Mouse (Mus musculus): ENCODE results near the gene Rcan2. TPM values are rescaled to one million over a fixed set of nuclear protein-coding genes. Genes with fewer than 3 reads are reported as not detected.

The Rcan2 gene
- polyA plus RNA-seq (2016; fragmentation: Nextera tagmentation; extraction: Ambion mirVana): 22.4 and 29.0 TPM in 2 replicates

- peak within 1 kb of the TSS; percentile 71 for H3K9ac ChIP-seq (replicated peaks)
- H3K27me3 ChIP-seq: peaks cover 17% of the 10 kb centered on the region
- peak within 1 kb of the TSS; percentile 93 for H3K4me2 ChIP-seq (replicated peaks)
- H3K4me1 ChIP-seq: no peaks in the 10 kb centered on the region
- H3K4me3 ChIP-seq: peak within 1 kb of the TSS; percentile 71
- H3K36me3 ChIP-seq: no peaks in the 10 kb centered on the region
- ATAC-seq (ENCODE audit: low FRiP score, low read depth): peak; percentile 79
- peak within 1 kb of the TSS; percentile 42; the same call in 1 of the 2 replicates for H3K27ac ChIP-seq (replicated peaks)
- H3K9me3 ChIP-seq: no peaks in the 10 kb centered on the region
- 3% methylated on average over 7 of the region's 7 CpGs for WGBS
These were observed at the start of gene Rcan2 for GRCm38 (mm10) chr17:43801077-43801476. Rcan2 (plus strand) TSS chr17:43801351.

DNA sequence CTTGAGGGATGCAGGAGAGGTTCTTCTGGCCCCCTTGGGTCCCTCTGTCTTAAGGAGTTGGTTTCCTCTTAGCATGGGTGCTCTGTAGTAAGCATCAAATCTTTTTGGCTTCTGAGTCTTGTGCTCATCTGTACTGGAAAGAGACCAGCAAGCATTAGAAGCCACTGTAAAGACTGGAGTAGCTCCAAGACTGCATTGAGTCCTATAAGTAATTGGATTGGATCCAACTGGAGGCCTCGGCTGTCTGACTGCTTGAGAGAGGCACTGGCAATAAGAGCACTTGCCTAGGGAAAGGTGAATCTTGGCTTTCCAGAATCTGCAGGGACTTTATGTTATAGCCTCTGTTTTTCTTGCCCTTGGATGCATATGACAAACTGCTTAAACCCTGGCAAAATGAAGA, 48.3 kb upstream of the Rcan2 start:
- WGBS: 73% methylated on average over 1 of the region's 1 CpGs
- Histone ChIP-seq H3K4me2 (replicated peaks) (no peak overlapping the region), H3K27me3 (no peaks in the 10 kb centered on the region), H3K9ac (replicated peaks) (no peak overlapping the region), H3K9me3 (no peaks in the 10 kb centered on the region), H3K27ac (replicated peaks) (no peak overlapping the region), H3K36me3 (no peaks in the 10 kb centered on the region; the same call in 1 of the 2 replicates), H3K4me3 (no peak overlapping the region), H3K4me1 (no peaks in the 10 kb centered on the region)
- no peak for ATAC-seq (ENCODE audit: low FRiP score, low read depth)

DNA sequence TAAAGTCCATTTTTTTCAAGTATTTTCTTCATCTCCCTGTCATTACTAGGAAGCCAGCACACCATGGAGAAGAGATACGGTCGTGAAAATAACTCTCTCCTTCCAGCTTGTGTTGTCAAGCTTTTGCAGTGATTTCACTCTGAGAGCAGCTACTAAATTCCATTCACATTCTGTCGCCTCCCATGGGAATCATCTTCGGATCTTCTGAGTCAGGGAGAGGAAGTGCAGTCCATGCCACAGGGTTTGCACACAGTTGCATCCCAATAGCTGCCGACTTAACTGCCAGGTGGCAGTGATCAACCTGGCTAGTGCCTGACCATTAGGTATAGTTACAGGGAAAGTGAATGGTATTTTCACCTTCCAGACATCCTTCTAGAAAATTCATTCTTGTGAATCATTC, 46.5 kb upstream of the Rcan2 start:
- no peak overlapping the region for H3K4me3 ChIP-seq
- no peaks in the 10 kb centered on the region for H3K9me3 ChIP-seq
- ATAC-seq (ENCODE audit: low FRiP score, low read depth): no peak
- H3K36me3 ChIP-seq: no peaks in the 10 kb centered on the region; the same call in 1 of the 2 replicates
- WGBS: 72% methylated on average over 5 of the region's 5 CpGs
- H3K9ac ChIP-seq (replicated peaks): no peak overlapping the region
- no peaks in the 10 kb centered on the region for H3K27me3 ChIP-seq
- H3K27ac ChIP-seq (replicated peaks): no peak overlapping the region
- H3K4me2 ChIP-seq (replicated peaks): no peak overlapping the region
- no peaks in the 10 kb centered on the region for H3K4me1 ChIP-seq

DNA sequence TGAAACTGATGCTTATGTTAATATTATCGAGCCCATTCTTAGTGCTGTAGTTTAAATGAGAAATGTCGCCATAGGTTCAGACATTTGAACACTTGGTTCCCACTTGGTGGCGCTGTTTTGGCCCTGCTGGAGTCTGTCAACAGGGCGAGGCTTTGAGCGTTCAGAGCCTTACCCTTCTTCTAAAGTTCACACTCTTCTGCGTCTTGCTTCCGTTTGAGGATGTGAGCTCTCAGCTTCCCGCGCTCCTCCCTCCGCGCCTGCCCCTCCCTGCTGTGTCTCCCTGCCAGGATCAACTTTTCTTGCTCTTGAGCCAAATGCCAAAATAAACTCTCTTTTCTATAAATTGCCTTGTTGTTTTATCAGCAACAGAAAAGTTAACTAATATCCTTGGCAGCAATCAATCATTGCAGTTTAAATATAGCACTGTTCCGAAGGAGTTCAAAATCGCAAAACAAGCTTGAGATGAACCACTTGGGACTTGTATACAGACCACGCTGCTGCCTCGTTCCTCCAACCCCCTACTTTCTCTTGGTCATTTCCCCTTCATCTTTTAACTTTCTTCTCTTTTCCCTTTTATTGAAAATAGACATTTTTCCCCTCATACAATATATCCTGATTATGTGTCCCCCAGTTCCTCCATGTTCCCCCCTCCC, 42.4 kb upstream of the Rcan2 start:
- no peak overlapping the region for H3K27ac ChIP-seq (replicated peaks)
- no peaks in the 10 kb centered on the region for H3K9me3 ChIP-seq
- no peak overlapping the region for H3K9ac ChIP-seq (replicated peaks)
- H3K4me1 ChIP-seq: no peaks in the 10 kb centered on the region
- 68% methylated on average over 15 of the region's 15 CpGs for WGBS
- no peaks in the 10 kb centered on the region for H3K36me3 ChIP-seq
- no peaks in the 10 kb centered on the region for H3K27me3 ChIP-seq
- no peak overlapping the region for H3K4me3 ChIP-seq
- no peak for ATAC-seq (ENCODE audit: low FRiP score, low read depth)
- H3K4me2 ChIP-seq (replicated peaks): no peak overlapping the region

GRCm38 (mm10) chr17:43784531-43784930, 16.6 kb upstream of the Rcan2 start:
- Histone ChIP-seq H3K27ac (replicated peaks) (no peak overlapping the region), H3K4me1 (no peaks in the 10 kb centered on the region), H3K9me3 (no peaks in the 10 kb centered on the region), H3K4me2 (replicated peaks) (no peak overlapping the region), H3K36me3 (no peaks in the 10 kb centered on the region), H3K4me3 (no peak overlapping the region), H3K27me3 (no peaks in the 10 kb centered on the region), H3K9ac (replicated peaks) (no peak overlapping the region)
- no peak for ATAC-seq (ENCODE audit: low FRiP score, low read depth)
- WGBS: 74% methylated on average over 4 of the region's 4 CpGs

DNA sequence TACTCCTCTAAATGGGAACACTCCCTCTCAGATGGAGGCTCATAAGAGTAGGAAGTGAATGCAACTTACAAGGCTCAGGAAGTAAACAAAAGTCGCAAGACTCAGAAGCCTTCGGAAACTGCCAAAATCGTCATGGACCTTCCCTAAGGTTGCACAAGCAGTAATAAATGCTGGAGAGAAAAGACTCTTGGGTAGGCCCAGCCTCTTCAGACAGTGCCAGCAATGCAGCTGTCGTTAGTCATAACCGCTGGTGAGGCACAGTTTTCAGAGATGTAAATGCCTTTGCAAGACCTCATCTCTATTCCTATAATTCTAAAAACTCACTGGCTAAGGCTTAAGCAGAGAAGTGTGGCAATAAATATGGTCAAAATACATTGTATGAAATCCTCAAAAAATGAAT, 12.9 kb upstream of the Rcan2 start:
- H3K27ac ChIP-seq (replicated peaks): no peak overlapping the region
- no peak overlapping the region for H3K4me2 ChIP-seq (replicated peaks)
- ATAC-seq (ENCODE audit: low FRiP score, low read depth): no peak
- no peaks in the 10 kb centered on the region for H3K36me3 ChIP-seq
- H3K4me3 ChIP-seq: no peak overlapping the region
- H3K9me3 ChIP-seq: no peaks in the 10 kb centered on the region
- H3K9ac ChIP-seq (replicated peaks): no peak overlapping the region
- H3K4me1 ChIP-seq: no peaks in the 10 kb centered on the region
- 91% methylated on average over 5 of the region's 5 CpGs for WGBS
- H3K27me3 ChIP-seq: no peaks in the 10 kb centered on the region

- no peak overlapping the region for H3K27ac ChIP-seq (replicated peaks)
- H3K4me2 ChIP-seq (replicated peaks): no peak overlapping the region
- no peaks in the 10 kb centered on the region for H3K36me3 ChIP-seq
- no peak overlapping the region for H3K4me3 ChIP-seq
- H3K27me3 ChIP-seq: no peaks in the 10 kb centered on the region
- H3K9me3 ChIP-seq: no peaks in the 10 kb centered on the region
- no peak for ATAC-seq (ENCODE audit: low FRiP score, low read depth)
- no peak overlapping the region for H3K9ac ChIP-seq (replicated peaks)
- H3K4me1 ChIP-seq: no peaks in the 10 kb centered on the region
These were observed 11.8 kb upstream of the Rcan2 start for GRCm38 (mm10) chr17:43789376-43789775.

DNA sequence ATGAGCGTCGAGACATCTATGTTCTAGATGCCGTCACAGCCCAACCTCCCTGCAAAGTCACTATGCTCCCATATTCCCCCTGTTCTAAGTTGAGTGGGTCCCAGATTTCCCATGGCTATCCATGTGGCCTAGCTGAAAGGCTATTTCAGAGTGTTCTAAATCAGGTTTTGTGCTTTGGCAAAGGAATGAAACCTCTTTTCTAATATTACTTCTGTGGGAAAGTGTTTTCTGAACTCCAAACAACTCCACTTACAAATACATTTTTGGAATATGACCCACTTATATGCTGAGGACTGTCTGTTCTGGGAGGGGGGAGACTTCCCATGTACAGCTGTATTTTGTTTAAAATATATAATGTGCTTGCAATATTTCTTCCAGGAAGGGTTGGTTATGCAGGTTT, 9.4 kb upstream of the Rcan2 start:
- H3K9me3 ChIP-seq: no peaks in the 10 kb centered on the region
- ATAC-seq (ENCODE audit: low FRiP score, low read depth): no peak
- 94% methylated on average over 3 of the region's 3 CpGs for WGBS
- H3K4me1 ChIP-seq: no peaks in the 10 kb centered on the region
- H3K36me3 ChIP-seq: no peaks in the 10 kb centered on the region
- no peak overlapping the region for H3K27ac ChIP-seq (replicated peaks)
- H3K9ac ChIP-seq (replicated peaks): no peak overlapping the region
- H3K4me2 ChIP-seq (replicated peaks): no peak overlapping the region
- no peaks in the 10 kb centered on the region for H3K27me3 ChIP-seq
- no peak overlapping the region for H3K4me3 ChIP-seq

DNA sequence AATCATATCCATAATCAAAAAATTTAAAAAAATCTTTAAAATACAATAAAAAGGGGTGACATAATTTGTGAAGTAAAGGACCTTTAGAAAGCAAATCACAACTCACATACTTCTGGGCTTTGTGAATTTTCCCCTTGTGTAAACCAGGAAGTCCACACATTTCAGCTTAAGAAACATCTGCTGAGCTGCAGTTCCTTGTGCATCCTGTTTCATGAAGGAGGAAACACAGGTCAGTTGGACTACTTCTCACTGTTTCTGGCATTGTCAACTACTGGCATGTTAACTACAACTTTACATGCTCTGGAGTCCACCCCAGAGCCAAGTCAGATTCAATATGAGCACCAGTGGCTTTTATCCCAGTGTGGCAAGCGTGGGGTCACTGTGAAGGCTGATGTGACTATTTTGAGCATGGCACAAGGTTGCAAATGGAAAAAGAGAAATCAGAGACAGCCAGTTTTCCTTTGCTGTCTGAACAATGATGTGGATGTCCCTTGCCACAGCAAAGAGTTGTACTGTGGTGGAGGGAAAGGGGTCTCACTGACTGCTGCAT, 6.3 kb upstream of the Rcan2 start:
- WGBS: 70% methylated on average over 1 of the region's 1 CpGs
- no peak for ATAC-seq (ENCODE audit: low FRiP score, low read depth)

GRCm38 (mm10) chr17:43801595-43802373, 633 bp downstream of the Rcan2 start:
- Histone ChIP-seq H3K9me3 (no peaks in the 10 kb centered on the region), H3K4me2 (replicated peaks) (peak overlapping the region; percentile 93), H3K36me3 (no peaks in the 10 kb centered on the region), H3K4me3 (peak overlapping the region; percentile 71), H3K9ac (replicated peaks) (peak overlapping the region; percentile 71), H3K4me1 (no peaks in the 10 kb centered on the region), H3K27ac (replicated peaks) (peak overlapping the region; percentile 42; the same call in 1 of the 2 replicates), H3K27me3 (peaks cover 17% of the 10 kb centered on the region)
- peak; percentile 90 for ATAC-seq (ENCODE audit: low FRiP score, low read depth)
- under 1% methylated on average over 50 of the region's 55 CpGs for WGBS

More for the DNA sequence above, 6.3 kb upstream of the Rcan2 start:
- no peak overlapping the region for H3K9ac ChIP-seq (replicated peaks)
- 0 out of 2 replicates have a peak, but pooled peaks cover 5% of the 10 kb centered on the region for H3K27me3 ChIP-seq
- no peaks in the 10 kb centered on the region for H3K36me3 ChIP-seq
- no peaks in the 10 kb centered on the region for H3K9me3 ChIP-seq
- no peak overlapping the region for H3K27ac ChIP-seq (replicated peaks)
- no peak overlapping the region for H3K4me3 ChIP-seq
- H3K4me1 ChIP-seq: no peaks in the 10 kb centered on the region
- H3K4me2 ChIP-seq (replicated peaks): no peak overlapping the region

- Histone ChIP-seq H3K36me3 (no peaks in the 10 kb centered on the region), H3K9ac (replicated peaks) (no peak overlapping the region), H3K4me3 (peak overlapping the region; percentile 71), H3K27ac (replicated peaks) (no peak overlapping the region), H3K27me3 (peaks cover 17% of the 10 kb centered on the region), H3K4me1 (no peaks in the 10 kb centered on the region), H3K9me3 (no peaks in the 10 kb centered on the region), H3K4me2 (replicated peaks) (peak overlapping the region; percentile 93)
- 70% methylated on average over 11 of the region's 11 CpGs for WGBS
- no peak for ATAC-seq (ENCODE audit: low FRiP score, low read depth)
These were observed 1.3 kb downstream of the Rcan2 start for GRCm38 (mm10) chr17:43802414-43802813.

DNA sequence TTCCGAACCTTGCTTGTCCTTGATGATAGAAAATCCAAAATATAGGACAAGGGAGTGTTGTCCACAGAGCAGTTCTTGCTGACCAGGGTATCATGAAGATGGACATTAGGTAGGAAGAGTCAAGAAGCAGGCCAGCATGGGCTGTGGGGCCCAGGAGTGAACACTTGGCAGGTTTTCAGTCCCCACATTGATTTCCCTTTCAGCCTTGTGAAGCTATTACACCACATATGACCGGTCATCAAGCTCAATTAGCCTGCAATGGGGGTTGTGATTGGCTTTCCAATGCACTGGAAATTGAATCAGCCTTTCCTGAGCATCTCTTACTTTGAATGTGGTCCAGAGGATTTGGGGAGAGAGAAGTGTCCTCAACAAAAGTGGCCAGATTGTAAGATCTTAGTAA, 2.0 kb downstream of the Rcan2 start:
- no peak for ATAC-seq (ENCODE audit: low FRiP score, low read depth)
- 86% methylated on average over 2 of the region's 2 CpGs for WGBS
- Histone ChIP-seq H3K9ac (replicated peaks) (no peak overlapping the region), H3K9me3 (no peaks in the 10 kb centered on the region), H3K4me1 (no peaks in the 10 kb centered on the region), H3K27ac (replicated peaks) (no peak overlapping the region), H3K27me3 (peaks cover 17% of the 10 kb centered on the region), H3K36me3 (no peaks in the 10 kb centered on the region), H3K4me2 (replicated peaks) (no peak overlapping the region), H3K4me3 (no peak overlapping the region)

All from midbrain, embryonic 12.5 days (tissue).